Mouse (Mus musculus) left cerebral cortex, adult 9 months (tissue): ENCODE measurements around the gene Adcyap1.
A peak's percentile ranks its signal among the peaks of the same experiment; 100 is the strongest.

Experiments used
- DNase-seq, 2 experiments: peaks; one replicate each; pipeline ENCODE4 v3.0.0; 2022; ENCODE audit warnings: low spot score in 2 of 2

Adcyap1 gene

GRCm38 (mm10) chr17:93198717-93199116 is at the start of gene Adcyap1:
Adcyap1 (plus strand) TSS chr17:93199017.
- no peak for DNase-seq

- peak in 1 of 2 experiments; percentile 59 for DNase-seq
Measured at GRCm38 (mm10) chr17:93158280-93158851, 40.5 kb upstream of the Adcyap1 start.

- no peak for DNase-seq
Measured at GRCm38 (mm10) chr17:93169572-93169971, 29.2 kb upstream of the Adcyap1 start.

DNA sequence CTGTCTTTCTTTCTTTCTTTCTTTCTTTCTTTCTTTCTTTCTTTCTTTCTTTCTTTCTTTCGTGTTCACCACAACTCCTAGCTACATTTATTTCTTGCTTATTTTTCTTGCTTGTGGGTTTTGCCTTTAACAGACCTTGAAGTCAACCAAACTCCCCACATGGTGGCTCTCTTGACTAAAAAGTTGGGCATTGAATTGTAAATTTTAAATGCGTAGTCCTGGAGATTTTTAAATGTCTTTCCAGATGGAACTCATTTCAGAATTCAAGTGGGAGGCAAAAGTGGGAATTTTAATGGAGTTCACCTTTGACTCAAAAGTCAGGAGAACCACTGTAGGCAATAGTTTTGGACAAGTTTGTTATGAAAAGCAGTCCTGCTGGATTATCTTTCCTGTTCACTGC is 2.0 kb upstream of the Adcyap1 start:
- peak in 1 of 2 experiments; percentile 53 for DNase-seq

DNA sequence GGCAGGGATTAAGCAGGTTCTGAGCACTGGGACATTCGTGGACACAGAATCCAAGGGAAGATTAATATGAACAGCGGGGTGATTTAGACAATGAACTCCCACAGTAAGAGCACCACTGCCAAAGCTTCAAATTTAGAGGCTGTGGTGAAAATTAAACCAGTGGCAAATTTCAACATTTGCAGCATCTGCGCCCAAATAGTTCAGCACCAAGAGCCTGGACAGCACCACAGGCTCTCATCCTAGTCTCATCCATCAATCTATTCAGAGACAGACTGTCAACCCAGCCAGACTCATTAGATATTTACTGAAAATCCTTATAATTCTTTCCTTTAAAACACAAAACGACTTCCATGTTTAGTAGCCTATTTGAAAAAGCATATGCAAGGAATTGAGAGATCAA is 604 bp upstream of the Adcyap1 start:
- no peak for DNase-seq

GRCm38 (mm10) chr17:93199218-93199617 is 401 bp downstream of the Adcyap1 start:
- DNase-seq = no peak

GRCm38 (mm10) chr17:93199747-93200146 is 930 bp downstream of the Adcyap1 start:
- peak in 1 of 2 experiments; percentile 11 for DNase-seq

DNA sequence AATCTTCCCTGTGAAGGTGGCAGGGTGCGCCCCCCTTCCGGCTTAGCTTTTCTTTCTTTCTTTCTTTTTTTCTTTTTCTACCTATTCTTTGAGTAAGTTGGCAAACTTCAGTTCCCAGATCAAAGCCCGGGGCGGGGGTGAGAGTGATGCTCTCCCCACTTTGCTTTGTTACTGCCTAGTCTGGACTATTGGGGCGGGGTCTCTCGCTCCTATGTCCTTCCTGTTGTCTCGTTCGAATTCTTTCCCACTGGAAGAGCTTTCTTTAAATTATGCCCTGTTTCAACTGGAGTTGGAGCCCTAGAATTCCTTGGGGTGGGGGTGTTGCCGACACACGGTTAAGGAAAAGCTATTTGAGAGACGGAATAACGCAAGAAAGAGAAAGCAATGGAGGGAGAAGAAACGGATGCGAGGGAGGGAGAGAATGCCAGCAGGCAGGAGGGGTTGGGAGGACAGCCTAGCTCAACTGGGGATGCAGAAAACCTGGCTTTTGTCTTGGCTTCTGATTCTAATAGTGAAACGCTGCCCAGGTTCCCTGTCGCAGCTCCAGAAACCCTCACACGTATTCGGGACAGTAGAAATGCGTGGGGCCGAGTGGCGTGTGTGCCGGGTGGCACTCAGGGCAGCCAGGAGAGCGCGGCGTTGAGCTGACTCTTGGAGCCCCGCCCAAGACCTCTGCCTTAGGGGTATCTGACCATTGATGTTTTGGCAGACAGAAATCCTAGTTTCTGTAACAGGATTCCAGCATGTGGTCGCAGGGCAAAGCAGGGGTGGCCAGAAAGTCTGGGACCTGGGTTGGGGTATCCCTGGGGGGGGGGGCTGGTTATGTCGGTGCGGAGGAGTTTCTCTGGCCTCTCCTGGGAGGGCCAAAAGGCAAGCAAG is 1.8 kb downstream of the Adcyap1 start:
- no peak for DNase-seq

DNA sequence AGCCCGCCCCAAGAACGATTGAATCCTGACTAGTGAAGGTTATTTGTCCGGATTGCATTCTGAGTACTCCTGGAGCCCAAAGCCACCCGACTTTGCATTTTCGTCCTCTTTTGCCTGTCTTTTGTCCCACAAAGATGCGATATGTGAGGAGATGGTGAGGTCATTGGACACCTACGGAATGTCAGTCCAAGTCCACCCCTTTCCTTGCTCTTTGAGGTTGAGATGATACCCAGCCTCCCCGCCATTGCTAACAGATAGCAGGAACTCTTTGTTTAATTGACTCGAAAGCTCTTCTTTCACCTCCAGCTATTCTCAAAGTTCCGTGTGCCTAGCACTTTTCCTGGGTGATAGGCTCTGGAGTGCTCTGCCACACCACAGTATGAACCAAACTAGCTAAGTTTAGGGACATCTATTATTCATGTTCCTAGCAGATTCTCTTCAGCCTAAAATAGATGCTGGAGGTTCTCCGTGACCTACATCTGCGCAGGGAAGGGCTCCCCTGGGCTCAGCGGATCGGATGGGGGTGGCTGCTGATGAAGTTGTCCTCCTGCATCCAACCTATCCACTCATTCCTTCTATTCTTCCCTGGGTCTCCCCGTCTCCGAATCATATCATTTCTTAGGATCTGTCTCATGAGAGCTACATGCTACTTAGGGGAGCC is 2.6 kb downstream of the Adcyap1 start:
- peak in 1 of 2 experiments; percentile 32 for DNase-seq

GRCm38 (mm10) chr17:93202165-93203075 is 3.6 kb downstream of the Adcyap1 start:
- DNase-seq = peak in 1 of 2 experiments; percentile 19

DNA sequence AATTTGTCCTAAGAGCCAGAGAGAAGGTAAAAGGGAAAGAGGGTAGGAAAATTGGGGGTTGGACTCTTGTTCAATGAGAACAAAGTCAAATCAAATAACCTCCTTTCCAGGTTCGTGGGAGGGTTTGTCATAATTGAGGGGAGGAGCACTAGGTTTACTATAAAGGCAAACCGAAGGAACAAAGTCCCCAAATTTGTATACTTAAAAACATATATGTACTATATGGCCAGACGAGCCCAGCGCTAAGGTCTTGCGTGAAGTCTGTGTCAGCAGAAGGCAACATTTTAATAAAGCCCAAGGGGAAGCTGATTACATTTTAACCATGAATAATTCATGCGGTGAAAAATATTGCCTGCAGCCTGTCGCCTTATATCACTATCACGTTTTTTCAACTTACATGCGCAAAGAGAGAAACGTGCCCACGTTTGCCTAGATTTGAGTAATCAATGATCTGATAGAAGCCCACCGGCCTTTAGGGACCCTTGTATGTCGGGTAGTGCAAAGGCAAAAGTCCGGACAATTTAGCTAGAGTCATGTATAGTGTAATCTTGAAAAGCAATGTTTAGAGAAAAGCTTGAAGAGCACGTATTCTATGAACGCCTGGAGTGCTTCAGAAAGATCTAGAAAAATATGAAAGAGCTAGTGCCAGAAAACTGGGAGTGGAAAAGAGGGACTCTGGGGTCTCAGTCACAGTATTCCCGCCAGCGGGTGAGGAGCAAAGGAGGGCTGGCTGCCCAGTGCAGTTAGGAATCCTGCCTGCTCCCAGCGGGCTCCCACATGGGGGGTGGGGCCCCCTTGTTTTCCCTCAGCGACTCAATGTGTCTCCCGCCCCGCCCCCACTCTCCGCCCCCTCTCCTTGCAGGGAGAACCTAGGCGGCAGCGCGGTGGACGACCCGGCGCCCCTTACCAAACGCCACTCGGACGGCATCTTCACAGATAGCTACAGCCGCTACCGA is 4.5 kb downstream of the Adcyap1 start:
- peak in 1 of 2 experiments; percentile 13 for DNase-seq

DNA sequence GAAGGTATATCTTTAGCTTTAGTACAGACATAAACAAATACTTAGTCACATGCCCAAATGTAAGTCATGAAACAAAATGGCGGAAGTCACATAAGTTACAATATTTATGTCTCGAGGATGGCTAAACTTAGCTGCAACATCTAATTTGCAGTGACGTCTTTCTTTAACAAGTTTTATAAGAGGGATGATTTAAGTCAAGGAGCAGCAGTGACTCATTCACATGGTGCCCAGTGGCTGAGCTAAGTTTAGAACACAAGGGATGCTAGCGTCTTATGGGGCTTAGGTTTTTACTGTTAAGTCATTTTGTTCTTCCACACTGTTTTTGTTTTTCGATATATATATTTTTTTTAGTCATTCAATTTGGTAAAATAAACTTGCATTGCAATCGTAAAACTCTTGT is 19.0 kb downstream of the Adcyap1 start:
- no peak for DNase-seq

DNA sequence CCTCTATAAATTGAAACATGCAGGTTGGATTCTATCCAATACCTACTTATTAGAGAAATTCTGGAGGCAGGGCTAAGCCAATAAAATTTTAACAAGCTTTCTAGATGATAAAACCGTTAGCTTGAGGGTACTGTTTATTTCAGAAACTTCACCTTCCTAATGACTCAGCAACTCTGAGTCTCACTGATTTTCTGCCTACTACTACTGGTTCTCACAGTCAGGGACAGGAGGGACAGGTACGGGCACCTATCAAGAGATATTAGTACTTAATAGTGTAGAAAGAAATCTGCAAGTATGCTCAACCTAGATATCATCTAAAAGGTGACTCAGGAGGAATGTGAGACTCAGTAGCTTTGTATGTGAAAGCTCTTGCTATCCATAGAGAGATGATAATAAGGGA is 19.8 kb downstream of the Adcyap1 start:
- DNase-seq = no peak

- DNase-seq = no peak
Measured at GRCm38 (mm10) chr17:93237355-93237754, 38.5 kb downstream of the Adcyap1 start.
